Mouse (Mus musculus): Measurements from ENCODE around the gene Cyp2d10.

Gene Cyp2d10

DNA sequence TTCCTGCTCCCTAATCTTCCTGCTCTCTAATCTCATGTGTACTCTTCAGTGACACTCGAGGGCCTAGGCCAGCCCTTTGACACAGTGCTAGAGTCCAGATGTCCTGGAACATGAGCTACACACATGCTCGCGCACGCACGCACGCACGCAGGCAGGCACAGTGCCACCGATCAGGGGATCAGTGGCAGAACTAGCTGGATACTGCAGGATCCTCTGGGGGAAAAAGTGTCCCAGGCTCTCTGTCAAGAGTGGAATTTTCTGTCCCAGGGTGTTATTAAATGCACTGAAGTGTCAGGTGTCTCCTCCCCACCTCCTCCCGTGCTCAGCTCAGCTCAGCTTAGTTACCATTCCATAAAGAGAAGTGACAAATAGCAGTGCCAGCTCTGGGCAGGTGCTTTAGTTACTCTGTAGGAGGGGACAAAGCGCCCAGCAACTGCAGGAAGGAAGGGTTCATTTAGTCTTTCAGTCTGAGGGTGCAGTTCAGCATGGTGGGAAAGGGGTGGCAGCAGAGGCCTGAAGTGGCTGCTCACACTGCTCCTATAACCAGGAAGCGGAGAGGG lies 45.5 kb downstream of the Cyp2d10 start:
- DNase-seq (ENCODE audit: low spot score in 2 of 2), result no peak

DNA sequence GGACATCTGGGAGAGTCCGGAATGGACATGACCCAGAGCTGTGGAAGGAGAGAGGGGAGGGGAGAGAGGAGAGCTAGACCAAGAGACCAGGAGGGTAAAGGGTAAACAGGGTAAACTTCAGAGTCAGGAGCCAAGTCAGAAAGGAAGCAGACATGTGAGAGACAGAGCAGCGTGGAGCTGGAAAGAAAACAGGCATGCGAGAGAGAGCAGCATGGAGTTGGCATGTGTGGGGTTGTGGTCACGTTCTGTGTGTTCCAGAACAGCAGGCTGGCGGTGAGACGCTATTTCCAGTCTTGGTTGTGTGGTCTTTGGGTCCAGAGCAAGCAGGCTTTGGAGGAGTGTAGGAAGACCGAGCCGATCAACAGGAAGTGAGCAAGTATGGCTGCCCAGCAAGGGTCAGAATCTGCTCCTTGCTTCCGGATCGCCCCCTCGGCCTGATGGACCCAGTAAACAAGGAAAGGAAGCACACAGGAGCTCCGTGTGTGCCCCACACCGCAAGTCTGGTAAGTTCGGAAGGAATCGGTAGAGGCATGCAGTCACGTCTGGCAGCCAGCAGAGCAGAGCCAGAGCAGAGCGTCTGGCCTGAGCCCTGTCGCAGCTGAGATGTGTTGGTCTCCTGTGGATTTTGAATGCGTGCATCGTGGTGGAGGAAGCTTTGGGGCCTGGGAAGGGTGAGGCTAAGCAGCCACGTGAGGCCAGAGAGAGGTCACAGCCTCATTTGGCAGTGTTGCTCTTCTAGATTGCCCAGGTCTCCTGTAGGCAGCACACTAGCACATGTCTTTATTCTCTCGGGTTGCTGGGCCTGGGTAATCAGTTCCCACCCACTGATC lies 48.3 kb downstream of the Cyp2d10 start:
- no peak for DNase-seq (ENCODE audit: low spot score in 2 of 2)

DNA sequence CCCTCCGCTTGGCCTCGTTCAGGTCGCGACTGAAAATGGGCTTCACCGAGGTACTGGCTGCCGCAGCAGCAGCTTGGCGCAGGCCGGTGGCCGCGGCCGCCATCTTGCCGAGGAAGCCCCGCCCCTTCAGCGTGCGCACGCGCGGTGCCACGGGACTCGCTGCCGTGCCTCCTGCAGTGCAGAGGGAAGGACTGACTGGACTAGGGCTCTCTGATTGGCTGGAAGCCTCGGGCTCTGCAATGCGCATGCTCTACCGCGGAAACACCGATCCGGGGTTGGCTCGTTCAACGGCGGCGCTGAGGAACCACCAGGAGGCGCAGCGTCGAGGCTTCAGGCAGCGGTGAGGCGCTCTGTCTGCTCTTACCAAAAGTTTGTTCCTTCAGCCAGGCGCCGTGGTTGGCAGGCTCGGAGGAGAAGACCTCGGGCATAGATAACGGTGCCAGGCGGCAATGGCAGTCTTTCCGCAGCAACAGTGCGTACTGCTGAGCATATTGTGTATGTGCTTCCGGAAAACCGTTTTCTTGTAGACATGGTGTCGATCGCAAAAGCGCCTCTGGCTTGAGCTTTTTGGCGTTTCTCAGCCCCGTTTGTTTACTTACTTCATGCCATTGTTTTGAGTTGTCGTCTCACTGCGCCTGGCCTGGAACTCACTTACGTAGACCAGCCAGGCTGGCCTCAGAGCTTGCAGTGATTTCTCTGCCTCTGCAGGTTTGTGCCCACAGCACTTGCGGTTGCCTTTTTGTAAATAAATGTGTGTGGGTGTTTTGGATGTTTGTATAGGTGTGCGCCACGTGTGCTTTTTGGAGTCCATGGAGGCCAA lies 52.7 kb downstream of the Cyp2d10 start, which contains the start of gene Ndufa6:
Ndufa6 (minus strand) TSS at position 197 of the 820 bp plus-strand sequence.
- DNase-seq (ENCODE audit: low spot score in 2 of 2), result peak; percentile 96 to 97

DNA sequence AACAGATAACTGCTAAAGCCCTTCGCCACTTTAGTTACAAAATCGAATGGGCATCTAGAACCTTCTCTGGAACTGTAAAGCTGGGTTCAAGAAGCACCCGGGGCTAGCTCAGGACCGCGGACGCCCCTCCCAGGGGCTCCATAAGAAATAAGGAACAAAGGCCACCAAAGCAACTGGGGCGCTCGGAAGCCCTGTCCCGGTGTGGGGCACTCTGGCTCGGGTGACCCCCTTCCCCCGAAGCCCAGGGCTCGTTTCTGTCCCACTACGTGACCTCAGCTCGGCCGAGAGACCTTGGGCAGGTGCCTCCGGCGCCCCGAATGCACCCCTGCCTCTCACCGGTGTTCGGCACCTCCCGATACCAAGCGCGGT lies 53.3 kb downstream of the Cyp2d10 start:
- DNase-seq (ENCODE audit: low spot score in 2 of 2), result no peak

DNA sequence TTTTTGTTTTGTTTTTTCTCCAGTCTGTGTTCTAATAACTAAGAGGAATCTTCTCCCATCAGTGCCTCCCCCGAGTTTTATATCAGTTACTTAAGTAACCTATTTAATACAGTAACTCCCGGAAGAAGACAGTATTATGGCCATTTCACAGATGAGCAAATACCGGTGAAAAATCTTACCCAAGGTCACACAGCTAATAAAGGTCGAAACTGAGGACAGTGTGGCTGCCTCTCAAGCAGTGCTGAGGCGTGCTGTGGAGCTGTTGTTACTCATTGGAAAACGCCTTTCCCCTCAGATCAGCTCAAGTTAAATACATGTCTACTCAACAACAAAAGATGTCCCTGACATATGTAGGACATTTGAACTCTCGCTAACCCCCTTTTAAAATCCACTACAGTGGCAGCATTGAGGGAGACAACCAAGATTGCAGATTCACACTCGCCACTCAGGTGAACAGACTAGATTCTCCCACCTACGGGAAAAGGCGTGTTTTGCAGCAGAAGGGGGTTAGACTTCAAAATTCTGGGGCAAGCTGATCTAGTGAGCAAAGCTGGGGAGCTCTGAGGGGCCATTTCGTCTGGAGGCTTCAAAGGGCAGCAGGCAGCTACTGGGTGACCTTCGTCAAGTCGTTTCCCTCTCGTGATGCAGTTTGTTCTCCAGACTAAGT lies 53.8 kb downstream of the Cyp2d10 start:
- DNase-seq (ENCODE audit: low spot score in 2 of 2), result no peak

Data from spleen, postnatal 14 days (tissue).